Mouse (Mus musculus) ovary, postnatal 14 days (tissue): ENCODE measurements around the gene Snrnp25.
A peak's percentile ranks its signal among the peaks of the same experiment; 100 is the strongest.

Source experiments
- DNase-seq: peaks from one replicate; pipeline ENCODE4 v3.0.0; 2022; ENCODE audit warnings: low spot score

Gene Snrnp25

DNA sequence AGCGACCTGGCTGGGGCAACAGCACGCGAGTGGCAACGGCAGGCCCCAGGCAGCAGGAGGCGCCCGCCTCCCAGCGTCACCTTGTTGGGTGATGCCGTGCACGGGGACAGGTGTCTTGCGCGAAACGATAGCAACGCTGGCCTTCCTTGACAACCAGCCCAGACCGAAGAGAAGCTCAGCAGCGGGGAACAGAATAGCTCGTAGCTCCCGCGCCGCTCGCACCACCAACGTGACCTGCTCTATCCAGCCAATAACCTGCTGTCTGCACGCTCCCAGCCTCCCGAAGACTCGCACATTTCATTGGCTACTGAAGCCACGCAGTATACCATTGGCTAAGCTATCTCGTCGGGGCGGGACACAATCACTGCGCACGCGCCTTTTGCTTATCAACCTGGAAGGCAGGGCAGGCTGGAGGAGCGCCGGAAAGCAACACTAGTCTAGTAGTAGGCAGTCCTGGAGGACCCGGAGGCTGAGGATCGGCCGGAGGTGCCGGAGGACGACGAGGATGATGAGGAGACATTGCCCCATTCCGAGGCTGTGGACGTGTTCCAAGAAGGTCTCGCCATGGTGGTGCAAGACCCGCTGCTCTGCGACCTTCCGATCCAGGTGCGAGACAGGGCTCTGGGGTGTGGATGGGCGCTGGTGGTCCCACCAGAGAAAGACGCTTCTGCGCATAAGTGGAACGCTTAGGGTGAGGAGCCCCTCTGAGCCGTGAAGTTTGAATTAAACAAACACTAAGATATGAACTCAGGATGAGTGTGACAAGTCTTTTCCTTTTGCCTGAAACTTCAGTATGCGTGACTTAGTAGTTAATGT is at the start of gene Snrnp25:
Snrnp25 (plus strand) TSS at position 358 of the 816 bp plus-strand sequence.
- peak; percentile 86 for DNase-seq

DNA sequence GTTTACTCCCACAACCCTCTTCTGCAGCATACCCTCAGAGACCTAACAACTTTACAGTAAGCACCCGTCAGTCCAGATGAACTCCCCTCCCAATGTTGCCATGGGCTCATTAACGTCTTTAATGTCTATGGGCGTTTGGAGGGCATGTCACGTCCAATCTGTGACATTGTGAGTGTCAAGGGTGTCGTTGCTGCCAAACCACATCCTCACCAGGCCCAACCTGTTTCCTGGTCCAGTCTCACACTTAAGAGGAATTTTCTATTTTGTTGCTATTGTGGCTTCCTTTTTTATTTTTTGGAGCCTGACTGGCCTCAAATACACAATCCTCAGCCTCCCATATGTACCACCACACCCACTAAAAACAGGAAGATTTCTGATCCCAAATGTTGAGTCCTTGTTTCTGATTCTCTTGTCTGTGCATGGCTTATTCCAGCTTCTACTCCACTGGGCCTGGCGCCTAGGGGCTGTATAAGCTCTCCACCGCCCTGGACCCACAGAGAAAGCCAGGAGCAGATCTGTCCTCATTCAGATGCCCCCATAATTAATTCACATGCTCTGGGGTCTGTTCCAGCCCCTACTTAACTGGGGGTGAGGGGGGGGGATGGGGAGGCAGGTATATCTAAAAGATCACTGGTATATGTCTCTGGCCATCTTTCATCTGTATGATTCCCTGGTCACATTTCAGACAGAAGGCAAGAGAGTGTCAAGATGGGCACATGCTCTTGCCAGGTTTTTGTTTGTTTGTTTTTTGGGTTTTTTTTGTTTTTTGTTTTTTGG is 48.2 kb upstream of the Snrnp25 start:
- DNase-seq: no peak

DNA sequence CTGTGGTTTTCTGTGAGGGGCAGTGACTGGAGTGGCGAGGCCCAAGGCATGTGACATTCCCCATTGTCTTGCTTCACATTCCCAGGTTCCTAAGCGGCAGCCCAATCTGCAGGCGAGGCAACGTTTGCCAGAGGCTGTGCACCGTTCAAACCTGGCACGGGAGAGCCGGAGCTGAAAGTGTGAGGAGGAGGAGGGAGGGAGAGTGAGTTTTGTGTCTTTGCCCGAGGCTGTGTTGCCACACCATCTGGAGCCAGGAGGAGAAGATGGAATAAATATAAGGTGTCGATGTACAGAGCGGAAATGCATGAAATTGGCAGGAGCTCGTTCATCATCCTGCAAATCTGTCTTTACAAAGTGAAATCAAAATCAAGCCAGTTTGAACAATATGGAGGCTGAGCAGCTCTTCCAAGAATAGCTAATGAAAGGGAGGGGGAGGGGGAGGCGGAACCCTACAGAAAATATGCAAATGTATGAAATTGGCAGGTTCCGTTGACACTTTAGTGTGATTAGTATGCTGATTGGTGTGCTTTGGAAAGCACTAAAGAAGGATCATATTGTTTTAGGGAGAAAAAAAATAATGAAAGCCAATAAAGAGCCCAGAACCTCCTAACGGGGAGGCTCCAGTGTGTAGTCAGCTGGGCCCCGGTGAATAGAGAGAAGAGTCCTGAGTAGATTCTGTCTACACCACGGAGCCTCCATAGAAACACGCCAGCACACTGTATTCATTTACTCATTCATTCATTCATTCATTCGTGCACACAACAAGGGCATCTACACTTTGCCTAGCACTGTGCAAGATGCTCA is 47.2 kb upstream of the Snrnp25 start:
- DNase-seq: no peak

DNA sequence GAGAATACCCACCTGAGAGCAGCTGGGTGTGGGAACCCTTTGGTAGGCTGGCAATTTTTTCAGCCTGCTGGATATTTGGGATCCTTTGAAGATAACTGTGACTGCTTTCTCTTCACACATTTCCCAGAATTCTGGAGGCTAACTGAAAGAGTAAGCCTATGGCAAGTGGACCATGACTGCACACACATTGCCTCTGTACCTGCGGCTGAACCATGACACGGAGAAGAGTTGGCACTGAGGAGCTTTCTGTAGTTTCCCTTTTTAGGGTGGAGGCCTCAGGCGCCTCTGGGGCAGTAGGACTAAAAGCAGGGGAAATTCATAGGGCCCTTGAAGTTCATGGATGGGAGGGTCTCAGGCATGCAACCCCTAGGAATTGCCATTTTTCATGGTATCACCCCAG is 46.0 kb upstream of the Snrnp25 start:
- no peak for DNase-seq

DNA sequence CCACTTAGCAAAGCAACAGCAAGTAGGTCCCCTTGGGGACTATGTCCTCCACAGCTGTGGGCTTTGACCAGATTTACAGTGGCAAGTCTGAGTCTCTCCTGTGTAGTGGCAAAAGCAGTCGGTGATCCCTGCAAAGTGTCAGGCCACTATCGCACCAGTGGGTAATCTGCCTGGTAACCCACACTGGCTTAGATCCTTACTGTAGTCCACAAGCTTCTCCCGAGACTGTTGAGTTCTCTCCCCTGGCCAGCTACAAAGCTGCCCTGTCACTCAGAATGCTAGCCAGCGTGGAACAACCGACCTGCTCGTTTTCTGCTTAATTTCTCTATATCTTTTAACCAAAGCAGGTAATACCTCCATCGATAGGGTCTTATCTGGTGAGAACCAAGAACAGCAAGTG is 44.9 kb upstream of the Snrnp25 start:
- DNase-seq: no peak

DNA sequence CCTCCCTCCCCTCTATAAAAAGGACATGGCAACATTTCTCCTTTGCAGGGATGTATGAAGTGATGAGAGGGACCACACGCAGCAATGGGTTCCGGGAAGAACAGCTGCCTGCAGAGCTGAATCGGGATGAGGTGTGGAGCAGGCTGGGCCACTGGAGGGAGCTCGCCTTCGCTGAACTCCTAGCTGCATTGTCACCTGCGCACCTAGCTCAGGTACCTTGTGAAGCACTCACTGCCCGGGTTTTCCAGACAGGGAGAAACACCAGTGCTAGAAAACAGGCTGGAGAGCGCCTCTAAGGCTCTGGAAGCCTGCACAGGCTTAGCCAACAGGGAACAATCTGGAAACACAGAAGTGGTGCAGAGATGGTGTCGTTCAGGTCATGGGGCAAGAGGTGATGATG is 43.7 kb upstream of the Snrnp25 start:
- DNase-seq: no peak

DNA sequence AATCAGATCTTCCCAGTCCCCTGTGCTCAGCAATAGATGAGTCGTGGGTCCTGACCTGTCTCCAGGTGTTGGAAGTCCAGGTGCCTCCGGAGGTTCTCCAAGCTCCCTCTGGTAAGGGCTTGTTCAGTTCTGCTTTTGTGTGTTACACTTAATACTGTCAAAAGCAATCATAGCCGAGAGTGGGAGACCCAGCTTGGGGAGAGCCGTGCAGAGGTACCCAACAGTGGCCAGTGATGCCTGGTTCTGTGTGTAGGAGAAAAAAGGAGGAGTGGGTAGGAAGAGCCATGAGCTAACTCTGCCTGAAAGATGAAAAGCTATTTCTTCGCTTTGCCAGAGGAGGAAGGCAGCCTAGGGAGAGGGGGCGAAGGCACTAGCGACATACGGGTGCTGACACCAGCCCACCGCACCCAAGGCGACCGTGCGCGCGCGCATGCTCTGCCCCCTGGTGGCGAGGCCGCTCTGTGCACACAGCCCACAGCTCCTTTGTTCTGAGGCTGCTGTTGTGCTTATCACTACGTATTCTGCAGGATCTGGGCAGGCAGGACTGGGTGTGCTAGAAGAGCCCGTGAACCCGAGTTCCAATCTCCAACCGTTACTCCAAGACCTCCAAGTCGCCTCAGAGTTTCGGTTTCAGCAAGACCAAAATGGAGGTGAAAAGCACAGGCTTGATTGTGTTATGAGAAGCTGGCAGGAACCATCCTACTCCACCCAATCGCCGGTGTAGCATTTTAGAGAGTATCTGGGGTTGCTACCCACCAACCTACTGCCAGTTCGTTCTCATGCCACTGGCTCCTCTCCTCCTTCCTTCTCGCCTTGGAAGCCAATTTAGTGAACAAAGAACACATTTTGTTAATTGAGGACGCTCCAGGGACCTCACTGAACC is 43.1 kb upstream of the Snrnp25 start:
- DNase-seq: peak; percentile 78

DNA sequence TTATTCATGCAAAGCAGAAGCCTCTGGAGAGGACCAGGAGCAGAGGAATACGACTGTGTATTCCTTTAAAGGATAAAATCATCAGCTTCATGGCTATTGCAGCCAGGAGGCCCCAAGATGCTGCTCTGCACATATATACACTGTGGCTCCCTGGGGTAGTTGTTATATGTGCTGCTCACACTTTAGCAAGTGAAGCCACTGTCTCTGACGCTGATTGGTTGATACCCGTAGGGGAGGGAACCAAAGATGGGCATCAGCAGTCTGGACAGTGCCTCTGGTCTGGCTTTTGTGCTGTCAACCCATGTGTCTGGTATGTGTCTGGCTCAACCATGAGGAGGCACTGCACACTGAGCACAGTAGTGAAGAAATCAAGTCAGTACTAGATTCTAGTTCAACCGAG is 38.5 kb upstream of the Snrnp25 start:
- DNase-seq: no peak

DNA sequence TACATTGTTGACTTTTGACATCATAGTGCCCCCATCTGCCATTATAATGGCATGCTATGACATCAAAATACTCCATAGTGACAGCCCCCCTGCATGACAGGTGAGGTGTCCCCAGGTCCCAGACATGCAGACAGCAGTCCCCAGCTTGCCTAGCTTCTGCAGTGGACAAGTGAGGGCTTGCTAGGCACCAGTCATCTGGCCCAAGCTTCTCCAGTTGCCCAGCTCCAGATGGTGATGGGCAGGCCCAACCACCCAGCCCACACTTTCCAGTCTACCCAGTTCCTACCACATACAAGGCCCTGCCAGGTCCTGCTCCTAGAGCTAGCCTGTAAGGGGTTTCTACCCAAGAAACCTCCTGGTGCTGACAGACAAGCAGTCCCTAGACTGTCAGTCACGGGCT is 26.7 kb upstream of the Snrnp25 start:
- DNase-seq: no peak

DNA sequence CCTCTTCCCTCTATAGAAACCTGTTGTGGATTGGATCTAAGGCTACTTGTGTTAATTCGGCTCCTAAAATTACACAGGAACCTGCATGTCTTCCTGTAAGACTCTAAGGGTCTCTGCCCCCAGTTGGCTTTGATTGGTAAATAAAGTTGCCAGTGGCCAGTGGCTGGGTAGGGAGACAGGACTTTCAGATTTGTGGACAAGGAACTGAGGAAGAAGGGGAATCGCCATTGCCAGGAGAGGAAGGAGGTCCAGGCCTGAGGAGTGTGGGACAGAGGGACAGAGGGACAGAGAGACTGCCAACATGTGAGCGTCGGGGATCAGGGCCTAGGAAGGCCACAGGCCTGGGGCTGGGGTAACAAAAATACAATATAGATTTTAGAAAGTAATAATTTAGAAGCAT is 24.0 kb upstream of the Snrnp25 start:
- DNase-seq: no peak

DNA sequence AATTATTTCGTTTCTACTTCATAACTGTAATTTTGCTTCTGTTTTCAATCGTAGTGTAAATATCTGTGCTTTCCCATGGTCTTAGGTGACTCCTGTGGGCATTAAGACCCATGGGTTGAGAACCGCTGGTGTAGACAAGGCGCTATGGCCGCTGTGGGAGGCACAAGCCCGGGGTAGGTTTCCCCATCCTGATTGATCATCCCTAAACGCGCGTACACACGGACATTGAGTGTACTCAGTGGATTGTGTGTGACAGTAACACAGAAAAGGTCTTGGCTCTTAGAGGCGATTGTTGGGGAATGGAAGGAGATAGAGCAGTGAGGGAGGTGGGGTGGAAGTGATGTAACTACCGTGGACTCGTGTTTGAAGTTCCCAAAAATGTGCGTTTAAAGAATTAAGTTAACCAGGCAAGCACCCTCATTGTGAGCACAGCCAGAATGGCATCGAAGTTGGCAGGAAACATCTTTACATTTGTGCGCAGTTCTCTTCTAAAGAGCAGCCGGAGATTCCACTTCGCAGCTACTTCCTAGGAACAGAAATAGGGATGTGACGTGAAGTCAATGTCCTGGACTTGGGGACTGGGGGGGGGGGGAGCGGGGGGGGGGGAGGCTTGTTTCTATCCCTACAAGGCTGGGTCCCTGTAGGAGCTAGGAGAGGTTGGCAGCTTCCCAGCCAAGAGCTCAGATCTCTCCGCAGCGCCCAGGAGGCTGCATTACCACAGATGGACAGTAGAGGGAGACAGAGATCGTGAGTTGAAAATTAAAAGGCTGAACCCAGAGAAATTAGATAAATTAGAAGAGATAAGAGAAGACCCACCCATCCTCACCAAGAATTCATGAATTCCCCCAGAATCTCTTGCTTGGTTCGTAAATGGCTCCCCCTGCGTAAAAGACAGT is 23.0 kb upstream of the Snrnp25 start:
- peak; percentile 89 for DNase-seq

DNA sequence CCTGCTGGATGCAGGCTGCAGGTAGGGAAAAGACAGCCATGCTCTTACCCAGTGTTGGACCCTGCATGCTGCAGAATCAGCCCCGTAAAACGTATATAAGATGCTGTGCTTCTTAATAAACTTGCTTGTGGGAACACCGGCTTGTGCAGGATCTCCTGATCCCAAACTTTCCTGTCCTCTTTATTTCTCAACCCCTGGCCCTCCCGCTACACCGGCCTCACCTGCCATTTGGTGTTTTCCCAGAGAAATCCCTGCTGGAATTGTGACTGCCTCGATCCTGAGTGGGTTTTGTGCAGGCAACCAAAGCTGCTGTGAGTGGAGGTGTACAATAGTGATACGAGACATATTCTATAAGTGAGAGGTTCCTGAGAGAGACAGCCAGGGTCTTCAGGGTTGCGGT is 20.7 kb upstream of the Snrnp25 start:
- no peak for DNase-seq

DNA sequence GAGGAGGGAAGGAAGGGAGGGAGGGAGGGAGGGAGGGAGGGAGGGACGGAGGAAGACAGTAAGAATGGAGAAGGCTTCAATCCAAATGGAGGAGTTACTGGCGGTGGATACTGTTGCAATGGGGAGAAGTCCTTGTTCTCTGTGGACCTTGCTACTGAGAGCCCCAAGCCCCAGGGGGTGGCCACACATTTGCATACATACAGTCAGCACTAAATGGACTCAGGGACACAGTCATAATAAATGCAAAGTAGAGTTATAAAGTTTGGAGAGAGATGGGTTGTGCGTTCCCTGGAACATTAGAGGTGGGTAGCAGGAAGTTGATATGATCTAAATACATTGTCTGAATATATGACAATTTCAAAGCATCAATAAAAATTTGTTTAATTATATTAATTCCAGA is 19.2 kb upstream of the Snrnp25 start:
- DNase-seq: no peak

DNA sequence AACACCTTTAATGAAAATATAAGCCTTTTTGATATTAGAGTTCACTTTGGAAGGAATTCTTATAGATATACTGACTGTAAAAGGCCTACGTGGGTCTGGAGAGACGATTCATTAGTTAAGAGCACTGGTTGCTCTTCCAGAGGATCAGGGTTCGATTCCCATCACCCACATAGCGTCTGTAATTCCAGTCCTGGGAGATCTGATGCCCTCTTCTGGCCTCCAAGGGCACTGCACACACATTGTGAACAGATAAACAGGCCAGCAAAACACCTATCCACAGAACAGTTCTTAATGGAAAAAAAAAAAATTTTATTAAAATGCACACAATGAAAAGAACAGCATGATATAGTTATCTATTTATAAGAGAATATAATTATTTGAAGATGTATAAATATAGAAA is 18.0 kb upstream of the Snrnp25 start:
- DNase-seq: no peak

DNA sequence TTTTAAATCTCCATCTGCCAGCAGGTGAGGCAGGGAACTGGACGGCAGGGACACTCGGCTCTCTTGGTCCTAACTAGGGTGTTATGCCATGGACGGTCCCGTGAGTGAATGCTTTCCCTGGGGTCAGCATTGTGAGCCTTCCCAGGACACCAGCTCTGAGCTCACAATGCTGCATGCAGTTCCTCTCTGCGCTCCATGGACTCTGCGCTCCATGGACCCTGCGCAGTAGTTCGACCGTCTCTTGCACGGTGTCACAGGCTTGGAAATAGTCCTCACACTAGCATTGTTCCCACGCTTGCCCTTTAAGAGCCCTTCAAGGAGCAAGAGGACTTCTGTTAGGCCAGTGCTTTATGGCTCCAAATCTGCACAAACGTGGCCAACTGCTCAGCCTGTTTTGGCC is 16.3 kb upstream of the Snrnp25 start:
- DNase-seq: no peak

DNA sequence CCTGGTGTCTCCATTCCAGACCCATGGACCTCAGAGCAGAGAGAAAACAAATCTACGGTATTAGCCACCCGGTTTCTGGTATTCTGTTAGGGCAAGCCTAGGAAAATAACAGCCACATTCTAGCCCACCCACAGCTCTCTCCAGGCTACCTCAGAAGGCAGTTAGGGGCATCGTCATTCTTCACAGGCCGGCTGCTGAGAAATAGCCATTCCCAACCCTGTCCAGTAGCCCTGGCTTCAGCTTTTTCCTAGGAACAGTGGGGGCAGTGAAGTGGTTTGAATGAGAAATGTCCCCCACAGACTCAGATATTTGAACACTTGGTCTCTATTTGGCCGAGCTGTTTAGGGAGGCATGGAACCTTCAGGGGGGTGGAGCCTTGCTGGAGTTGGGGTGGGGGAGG is 15.8 kb upstream of the Snrnp25 start:
- no peak for DNase-seq

DNA sequence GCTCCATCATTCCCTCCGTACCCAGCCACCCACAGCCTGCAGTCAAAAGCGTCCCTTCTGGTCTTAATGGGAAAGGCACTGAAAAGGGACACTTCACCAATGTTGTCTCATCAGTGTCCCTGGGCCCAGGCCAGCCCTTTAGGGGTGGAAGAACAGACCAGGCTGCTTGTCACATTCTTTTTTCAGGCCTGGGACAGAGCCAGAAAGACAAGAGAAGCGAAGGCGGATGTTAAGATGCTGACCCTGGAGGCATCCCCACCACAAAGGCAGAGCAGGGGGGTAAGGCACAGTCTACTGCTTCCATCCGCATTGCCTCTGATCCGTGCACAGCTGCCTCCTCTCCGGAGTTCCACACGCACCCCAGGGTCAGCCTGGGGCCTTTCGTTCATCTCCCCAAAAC is 15.1 kb upstream of the Snrnp25 start:
- DNase-seq: no peak

DNA sequence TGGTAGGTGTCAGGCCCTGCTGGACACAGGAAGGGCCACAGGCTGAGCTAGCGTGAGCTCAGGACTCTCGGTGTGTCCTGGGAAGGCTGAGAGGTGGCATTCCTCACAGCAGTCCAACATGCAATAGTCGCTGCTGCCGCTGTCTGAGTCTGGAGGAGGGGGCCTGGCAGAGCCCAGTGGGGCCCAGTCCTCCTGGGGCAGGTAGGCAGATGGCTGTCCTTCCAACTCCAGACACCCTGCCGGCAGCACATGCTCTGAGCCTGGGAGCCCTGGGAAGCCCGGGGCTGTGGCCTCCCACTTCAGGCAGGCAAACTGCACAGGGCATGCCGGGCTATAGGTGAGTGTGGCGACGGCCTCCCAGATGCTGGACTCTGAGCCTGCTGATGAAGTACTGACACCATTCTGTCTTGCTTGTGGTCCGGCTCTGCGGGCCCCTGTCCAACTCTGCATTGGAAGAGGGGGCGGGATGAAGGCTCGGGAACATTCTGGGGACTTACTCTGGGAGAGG is 14.6 kb upstream of the Snrnp25 start:
- no peak for DNase-seq

DNA sequence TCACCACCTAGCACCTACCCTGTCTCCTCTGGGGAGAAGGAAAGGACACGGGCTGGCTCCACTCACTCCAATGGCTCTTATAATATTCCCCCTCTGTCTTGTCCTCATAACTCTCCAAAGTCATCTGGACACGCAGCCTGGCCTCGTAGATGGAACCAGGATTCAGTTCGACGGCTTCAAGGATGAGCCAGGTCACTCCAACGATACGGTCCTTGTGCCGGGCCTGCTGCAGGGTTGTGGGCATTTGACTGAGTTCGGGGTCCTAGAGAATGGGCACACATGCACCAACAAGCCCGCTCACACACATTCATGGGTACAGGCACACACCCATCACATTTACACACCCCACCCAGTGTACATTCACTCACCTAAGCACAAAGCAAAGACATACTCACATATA is 12.1 kb upstream of the Snrnp25 start:
- DNase-seq: no peak

DNA sequence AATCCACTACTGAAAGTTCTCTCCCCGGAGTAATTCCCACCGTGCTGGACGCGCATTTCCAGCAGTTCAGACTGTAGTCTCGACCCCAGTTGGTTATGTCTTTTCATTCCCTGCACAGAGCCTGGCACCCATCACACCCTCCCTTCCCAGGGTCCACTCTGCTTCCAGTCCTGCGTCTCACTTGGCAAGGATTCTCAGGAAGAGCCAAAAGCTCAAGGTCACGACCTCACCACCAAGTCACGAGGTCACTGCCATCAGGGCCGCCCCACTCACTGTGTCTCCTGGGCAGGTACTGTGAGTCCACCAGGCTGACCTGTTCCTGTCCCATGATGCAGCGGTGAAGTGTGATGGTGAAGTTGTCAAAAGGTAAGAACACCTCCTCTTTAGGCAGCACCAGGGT is 11.1 kb upstream of the Snrnp25 start:
- DNase-seq: no peak
